Mouse (Mus musculus) embryonic facial prominence, embryonic 13.5 days (tissue): ENCODE measurements around the gene Stat3. TPM values are rescaled to one million over a fixed set of nuclear protein-coding genes. Genes with fewer than 3 reads are reported as not detected.
A peak's percentile ranks its signal among the peaks of the same experiment; 100 is the strongest.

Experiments
- ATAC-seq: fragments of 200-750 bp; cut with Nextera tagmentation; 2 replicates; pipeline ENCODE4 v1.8.0; 2017; ENCODE audit warnings: low read depth; ENCODE audit not compliant: insufficient number of reproducible peaks, insufficient read depth, low FRiP score, low TSS enrichment
- H3K27ac ChIP-seq: fragments of 300-500 bp; sonication (generic); 2 replicates; pipeline ENCODE4 v1.5.1; 2015; ENCODE audit warnings: moderate library complexity, mild to moderate bottlenecking, inconsistent platforms
- H3K27me3 ChIP-seq: fragments of 300-500 bp; sonication (generic); 2 replicates; pipeline ENCODE4 v1.6.1; 2015; ENCODE audit warnings: mild to moderate bottlenecking, inconsistent platforms
- H3K36me3 ChIP-seq: fragments of 300-500 bp; sonication (generic); 2 replicates; pipeline ENCODE4 v1.6.1; 2015; ENCODE audit warnings: mild to moderate bottlenecking, inconsistent platforms
- H3K4me1 ChIP-seq: fragments of 300-500 bp; sonication (generic); 2 replicates; pipeline ENCODE4 v1.6.1; 2015; ENCODE audit warnings: inconsistent platforms
- H3K4me2 ChIP-seq: fragments of 300-500 bp; sonication (generic); 2 replicates; pipeline ENCODE4 v1.6.1; 2015; ENCODE audit warnings: moderate library complexity, mild to moderate bottlenecking, inconsistent platforms
- H3K4me3 ChIP-seq: fragments of 300-500 bp; sonication (generic); 2 replicates; pipeline ENCODE4 v1.5.1; 2015; ENCODE audit warnings: mild to moderate bottlenecking, inconsistent platforms
- H3K9ac ChIP-seq: fragments of 300-500 bp; sonication (generic); 2 replicates; pipeline ENCODE4 v1.6.1; 2015; ENCODE audit warnings: mild to moderate bottlenecking, inconsistent platforms
- H3K9me3 ChIP-seq: fragments of 300-500 bp; sonication (generic); 2 replicates; pipeline ENCODE4 v1.6.1; 2016; ENCODE audit warnings: inconsistent platforms
- WGBS: fragments of 180-500 bp; shearing (Covaris S2); methylation state at CpG from one replicate; pipeline ENCODE4 v1.1.7; 2015; ENCODE audit warnings: mixed read lengths; 5-methylcytosine and 5-hydroxymethylcytosine counted together
- polyA plus RNA-seq: library from polyadenylated mRNA; unstranded; fragments of >200 nt; fragmentation: Nextera tagmentation; extraction: Ambion mirVana; gene quantifications from 2 replicates; pipeline ENCODE4 v1.2.1, GENCODE M21; 2015

Gene Stat3
- polyA plus RNA-seq, 1 experiment from 2014 or later, result 40.7 TPM

GRCm38 (mm10) chr11:100849456-100850037, 89.8 kb downstream of the Stat3 start:
- Histone ChIP-seq H3K9me3 (no peaks in the 10 kb centered on the region), H3K27me3 (peaks cover 27% of the 10 kb centered on the region), H3K4me1 (peaks cover 21% of the 10 kb centered on the region), H3K4me3 (peak overlapping the region; percentile 92), H3K27ac (no peak overlapping the region), H3K9ac (peak overlapping the region; percentile 94), H3K36me3 (no peaks in the 10 kb centered on the region), H3K4me2 (peak overlapping the region; percentile 83)
- ATAC-seq, result no peak; the same call in 1 of the 2 replicates
- 3% methylated on average over 13 of the region's 13 CpGs for WGBS

GRCm38 (mm10) chr11:100848789-100849379, 90.5 kb downstream of the Stat3 start:
- no peak for ATAC-seq
- Histone ChIP-seq H3K9ac (peak overlapping the region; percentile 94), H3K4me2 (peak overlapping the region; percentile 83), H3K36me3 (no peaks in the 10 kb centered on the region), H3K27me3 (peaks cover 21% of the 10 kb centered on the region), H3K27ac (no peak overlapping the region), H3K9me3 (no peaks in the 10 kb centered on the region), H3K4me3 (peak overlapping the region; percentile 92), H3K4me1 (peaks cover 21% of the 10 kb centered on the region)
- WGBS, result 71% methylated on average over 6 of the region's 6 CpGs

- H3K36me3 ChIP-seq, result no peaks in the 10 kb centered on the region
- no peak for ATAC-seq
- no peak overlapping the region for H3K27ac ChIP-seq
- no peak overlapping the region for H3K9ac ChIP-seq
- WGBS, result 68% methylated on average over 4 of the region's 4 CpGs
- H3K4me2 ChIP-seq, result no peak overlapping the region
- H3K4me1 ChIP-seq, result peaks cover 21% of the 10 kb centered on the region
- no peaks in the 10 kb centered on the region for H3K9me3 ChIP-seq
- H3K4me3 ChIP-seq, result no peak overlapping the region
- peaks cover 15% of the 10 kb centered on the region for H3K27me3 ChIP-seq
These were observed 91.3 kb downstream of the Stat3 start for GRCm38 (mm10) chr11:100848080-100848479.

- Histone ChIP-seq H3K36me3 (no peaks in the 10 kb centered on the region), H3K4me2 (no peak overlapping the region), H3K27me3 (peaks cover 10% of the 10 kb centered on the region), H3K9ac (no peak overlapping the region), H3K4me3 (no peak overlapping the region), H3K27ac (no peak overlapping the region), H3K4me1 (peaks cover 21% of the 10 kb centered on the region), H3K9me3 (no peaks in the 10 kb centered on the region)
- WGBS, result 85% methylated on average over 4 of the region's 4 CpGs
- no peak for ATAC-seq
These were observed 91.8 kb downstream of the Stat3 start for GRCm38 (mm10) chr11:100847572-100847971.

GRCm38 (mm10) chr11:100845793-100846192, 93.5 kb downstream of the Stat3 start:
- peaks cover 18% of the 10 kb centered on the region for H3K4me1 ChIP-seq
- H3K27me3 ChIP-seq, result no peaks in the 10 kb centered on the region
- H3K9me3 ChIP-seq, result no peaks in the 10 kb centered on the region
- H3K36me3 ChIP-seq, result no peaks in the 10 kb centered on the region
- no peak for ATAC-seq
- 77% methylated on average over 6 of the region's 6 CpGs for WGBS
- no peak overlapping the region for H3K27ac ChIP-seq
- H3K4me3 ChIP-seq, result no peak overlapping the region
- H3K4me2 ChIP-seq, result no peak overlapping the region
- H3K9ac ChIP-seq, result no peak overlapping the region

GRCm38 (mm10) chr11:100844121-100844520, 95.2 kb downstream of the Stat3 start:
- H3K4me2 ChIP-seq, result no peak overlapping the region
- H3K36me3 ChIP-seq, result no peaks in the 10 kb centered on the region
- no peaks in the 10 kb centered on the region for H3K27me3 ChIP-seq
- peaks cover 14% of the 10 kb centered on the region for H3K4me1 ChIP-seq
- ATAC-seq, result no peak
- no peaks in the 10 kb centered on the region for H3K9me3 ChIP-seq
- H3K4me3 ChIP-seq, result no peak overlapping the region
- 82% methylated on average over 4 of the region's 4 CpGs for WGBS
- H3K27ac ChIP-seq, result no peak overlapping the region
- H3K9ac ChIP-seq, result no peak overlapping the region

GRCm38 (mm10) chr11:100843070-100843669, 96.2 kb downstream of the Stat3 start:
- H3K27me3 ChIP-seq, result no peaks in the 10 kb centered on the region
- H3K4me3 ChIP-seq, result no peak overlapping the region
- no peak for ATAC-seq
- H3K4me1 ChIP-seq, result peaks cover 7% of the 10 kb centered on the region
- H3K36me3 ChIP-seq, result no peaks in the 10 kb centered on the region
- WGBS, result 93% methylated on average over 8 of the region's 8 CpGs
- H3K27ac ChIP-seq, result no peak overlapping the region
- no peaks in the 10 kb centered on the region for H3K9me3 ChIP-seq
- no peak overlapping the region for H3K4me2 ChIP-seq
- H3K9ac ChIP-seq, result no peak overlapping the region

GRCm38 (mm10) chr11:100842025-100842424, 97.3 kb downstream of the Stat3 start:
- 85% methylated on average over 7 of the region's 7 CpGs for WGBS
- peaks cover 5% of the 10 kb centered on the region for H3K4me1 ChIP-seq
- H3K9me3 ChIP-seq, result no peaks in the 10 kb centered on the region
- H3K27ac ChIP-seq, result no peak overlapping the region
- ATAC-seq, result no peak
- no peaks in the 10 kb centered on the region for H3K27me3 ChIP-seq
- no peak overlapping the region for H3K4me2 ChIP-seq
- H3K36me3 ChIP-seq, result no peaks in the 10 kb centered on the region
- no peak overlapping the region for H3K9ac ChIP-seq
- H3K4me3 ChIP-seq, result no peak overlapping the region

GRCm38 (mm10) chr11:100840866-100841265, 98.5 kb downstream of the Stat3 start:
- Histone ChIP-seq H3K4me2 (0 out of 2 replicates have a peak overlapping the region, but pooled peaks have one; percentile 5), H3K9me3 (no peaks in the 10 kb centered on the region), H3K4me3 (no peak overlapping the region), H3K9ac (no peak overlapping the region), H3K27me3 (no peaks in the 10 kb centered on the region), H3K27ac (no peak overlapping the region), H3K4me1 (peaks cover 5% of the 10 kb centered on the region), H3K36me3 (no peaks in the 10 kb centered on the region)
- no peak for ATAC-seq
- 53% methylated on average over 12 of the region's 12 CpGs for WGBS

- H3K27ac ChIP-seq, result no peak overlapping the region
- 59% methylated on average over 8 of the region's 8 CpGs for WGBS
- no peaks in the 10 kb centered on the region for H3K9me3 ChIP-seq
- H3K4me2 ChIP-seq, result no peak overlapping the region
- no peaks in the 10 kb centered on the region for H3K36me3 ChIP-seq
- peaks cover 5% of the 10 kb centered on the region for H3K4me1 ChIP-seq
- no peak for ATAC-seq
- H3K27me3 ChIP-seq, result no peaks in the 10 kb centered on the region
- no peak overlapping the region for H3K9ac ChIP-seq
- no peak overlapping the region for H3K4me3 ChIP-seq
These were observed 99.8 kb downstream of the Stat3 start for GRCm38 (mm10) chr11:100839523-100839922.

GRCm38 (mm10) chr11:100838894-100839293, 100.4 kb downstream of the Stat3 start:
- Histone ChIP-seq H3K27ac (no peak overlapping the region), H3K4me1 (peaks cover 5% of the 10 kb centered on the region), H3K4me3 (no peak overlapping the region), H3K9ac (no peak overlapping the region), H3K9me3 (no peaks in the 10 kb centered on the region), H3K36me3 (no peaks in the 10 kb centered on the region), H3K4me2 (no peak overlapping the region), H3K27me3 (no peaks in the 10 kb centered on the region)
- no peak for ATAC-seq
- 91% methylated on average over 9 of the region's 9 CpGs for WGBS
